Mouse (Mus musculus) macrophage (primary cell): ENCODE data around the gene Cnot4. TPM values are rescaled to one million over a fixed set of nuclear protein-coding genes. Genes with fewer than 3 reads are reported as not detected.
"Not testable (repeated sequence)": the region's sequence is repeated elsewhere in the genome, so short reads cannot be mapped to it uniquely, and the experiment has no call there.

Experiments
- H3K27ac ChIP-seq: fragments of 350-480 bp; formaldehyde crosslinking; 2 replicates; pipeline ENCODE4 v1.9.0; 2021
- H3K36me3 ChIP-seq: fragments of 350-480 bp; formaldehyde crosslinking; 2 replicates; pipeline ENCODE4 v1.9.0; 2021; ENCODE audit errors: inconsistent target
- H3K4me3 ChIP-seq: fragments of 350-480 bp; formaldehyde crosslinking; 2 replicates; pipeline ENCODE4 v1.9.0; 2021; ENCODE audit errors: inconsistent target
- H3K79me2 ChIP-seq: fragments of 350-480 bp; formaldehyde crosslinking; 2 replicates; pipeline ENCODE4 v1.9.0; 2021; ENCODE audit errors: inconsistent target
- WGBS: methylation state at CpG from one replicate; pipeline ENCODE4 v1.1.7; 2026; ENCODE audit warnings: inconsistent platforms; ENCODE audit not compliant: missing documents; 5-methylcytosine and 5-hydroxymethylcytosine counted together
- polyA plus RNA-seq: library from polyadenylated mRNA; stranded (reverse); fragments of 250-400 nt; gene quantifications from 3 replicates; pipeline ENCODE4 v1.2.4, GENCODE M21; 2018; ENCODE audit warnings: inconsistent platforms
- total RNA-seq, 78 experiments: library from RNA; depleted of rRNA; stranded (reverse); fragments of 250-400 nt; gene quantifications; 1 replicate in 9 of 78; 2 replicates in 24 of 78; 3 replicates in 43 of 78; 4 replicates in 2 of 78; pipeline ENCODE4 v1.2.4; 2018; ENCODE audit warnings: inconsistent platforms in 56 of 78

Gene Cnot4
- 100 to 1,000 TPM in 1 of 26 experiments, 10 to 100 TPM in 25; 47.4 to 123 (median 75.9) TPM for total RNA-seq (2018; cell fraction: chromatin; rRNA removed)
- total RNA-seq (2018; cell fraction: cytosol; rRNA removed), result 10 to 100 TPM; 25.6 to 39.8 (median 30.5) TPM
- 100 to 1,000 TPM in 2 of 26 experiments, 10 to 100 TPM in 24; 40.8 to 131 (median 70.9) TPM for total RNA-seq (2018; cell fraction: nucleus; rRNA removed)
- polyA plus RNA-seq, result 15.1 to 41.6 TPM (median 19.7 TPM) in 3 replicates

- Histone ChIP-seq H3K79me2 (peaks cover 45% of the 10 kb centered on the region), H3K27ac (peak within 1 kb of the TSS; percentile 73), H3K4me3 (peak within 1 kb of the TSS; percentile 96), H3K36me3 (no peaks in the 10 kb centered on the region)
- WGBS, result under 1% methylated on average over 55 of the region's 55 CpGs
These were observed at the start of gene Cnot4 for GRCm38 (mm10) chr6:35133579-35134488. TSS of gene Cnot4 (minus strand) at chr6:35133724.

GRCm38 (mm10) chr6:35179299-35179698, 45.8 kb upstream of the Cnot4 start:
- not testable (repeated sequence) for H3K36me3 ChIP-seq, H3K4me3 ChIP-seq, H3K27ac ChIP-seq
- peaks cover 64% of the 10 kb centered on the region for H3K79me2 ChIP-seq
- 100% methylated on average over 2 of the region's 3 CpGs for WGBS

- Histone ChIP-seq H3K79me2 (peaks cover 49% of the 10 kb centered on the region), H3K27ac (peak overlapping the region; percentile 89; the same call in 1 of the 2 replicates), H3K4me3 (peak overlapping the region; percentile 44), H3K36me3 (no peaks in the 10 kb centered on the region)
- 2% methylated on average over 58 of the region's 69 CpGs for whole genome bisulfite sequencing
These were observed 44.2 kb upstream of the Cnot4 start for GRCm38 (mm10) chr6:35177650-35178272.

- Histone ChIP-seq H3K79me2 (peaks cover 43% of the 10 kb centered on the region), H3K4me3 (peak within 1 kb of the TSS; percentile 44), H3K27ac (peak within 1 kb of the TSS; percentile 89), H3K36me3 (no peaks in the 10 kb centered on the region)
- 4% methylated on average over 31 of the region's 34 CpGs for WGBS
These were observed 43.6 kb upstream of the Cnot4 start, which contains the start of gene Nup205 for GRCm38 (mm10) chr6:35176979-35177649. TSS of gene Nup205 (plus strand) at chr6:35177421.

GRCm38 (mm10) chr6:35173181-35173580, 39.7 kb upstream of the Cnot4 start:
- Histone ChIP-seq H3K4me3 (no peak overlapping the region), H3K36me3 (no peaks in the 10 kb centered on the region), H3K27ac (no peak overlapping the region), H3K79me2 (peaks cover 3% of the 10 kb centered on the region)
- 95% methylated on average over 4 of the region's 4 CpGs for WGBS

GRCm38 (mm10) chr6:35172028-35172427, 38.5 kb upstream of the Cnot4 start:
- WGBS, result 74% methylated on average over 2 of the region's 3 CpGs
- H3K4me3 ChIP-seq, result not testable (repeated sequence)

GRCm38 (mm10) chr6:35169250-35169649, 35.7 kb upstream of the Cnot4 start:
- Histone ChIP-seq H3K27ac (no peak overlapping the region), H3K4me3 (no peak overlapping the region), H3K79me2 (no peaks in the 10 kb centered on the region), H3K36me3 (no peaks in the 10 kb centered on the region)
- WGBS, result 91% methylated on average over 4 of the region's 4 CpGs

More at GRCm38 (mm10) chr6:35172028-35172427, 38.5 kb upstream of the Cnot4 start:
- H3K27ac ChIP-seq, H3K36me3 ChIP-seq, H3K79me2 ChIP-seq: not testable (repeated sequence)

- Histone ChIP-seq H3K4me3 (no peak overlapping the region), H3K79me2 (no peaks in the 10 kb centered on the region), H3K27ac (no peak overlapping the region), H3K36me3 (no peaks in the 10 kb centered on the region)
These were observed 21.0 kb upstream of the Cnot4 start for GRCm38 (mm10) chr6:35154540-35154939.

- H3K36me3 ChIP-seq, result no peaks in the 10 kb centered on the region
- no peak overlapping the region for H3K4me3 ChIP-seq
- H3K27ac ChIP-seq, result peak overlapping the region; percentile 24
- H3K79me2 ChIP-seq, result no peaks in the 10 kb centered on the region
- 59% methylated on average over 3 of the region's 3 CpGs for WGBS
These were observed 14.3 kb upstream of the Cnot4 start for GRCm38 (mm10) chr6:35147726-35148422.

GRCm38 (mm10) chr6:35145569-35145968, 12.0 kb upstream of the Cnot4 start:
- no peaks in the 10 kb centered on the region for H3K79me2 ChIP-seq
- H3K27ac ChIP-seq, result no peak overlapping the region
- H3K4me3 ChIP-seq, result no peak overlapping the region
- 100% methylated on average over 2 of the region's 2 CpGs for WGBS
- H3K36me3 ChIP-seq, result no peaks in the 10 kb centered on the region

GRCm38 (mm10) chr6:35140351-35140750, 6.8 kb upstream of the Cnot4 start:
- 100% methylated on average over 1 of the region's 1 CpGs for WGBS
- no peak overlapping the region for H3K27ac ChIP-seq
- H3K36me3 ChIP-seq, result no peaks in the 10 kb centered on the region
- H3K4me3 ChIP-seq, result no peak overlapping the region
- no peaks in the 10 kb centered on the region for H3K79me2 ChIP-seq

- Histone ChIP-seq H3K27ac (peak overlapping the region; percentile 73), H3K79me2 (peaks cover 35% of the 10 kb centered on the region), H3K4me3 (peak overlapping the region; percentile 67), H3K36me3 (no peaks in the 10 kb centered on the region)
- WGBS, result 40% methylated on average over 1 of the region's 2 CpGs
These were observed 1.3 kb upstream of the Cnot4 start for GRCm38 (mm10) chr6:35134844-35135243.

GRCm38 (mm10) chr6:35133246-35133578, 312 bp downstream of the Cnot4 start:
- WGBS, result 2% methylated on average over 21 of the region's 25 CpGs
- Histone ChIP-seq H3K79me2 (peaks cover 52% of the 10 kb centered on the region), H3K4me3 (peak overlapping the region; percentile 96), H3K27ac (peak overlapping the region; percentile 71), H3K36me3 (no peaks in the 10 kb centered on the region)

GRCm38 (mm10) chr6:35132806-35133205, 718 bp downstream of the Cnot4 start:
- Histone ChIP-seq H3K36me3 (no peaks in the 10 kb centered on the region), H3K4me3 (peak overlapping the region; percentile 96), H3K79me2 (peaks cover 56% of the 10 kb centered on the region), H3K27ac (peak overlapping the region; percentile 71)
- 0% methylated on average over 10 of the region's 11 CpGs for WGBS
